Mouse (Mus musculus) embryonic facial prominence, embryonic 14.5 days (tissue): Measurements from ENCODE around the gene Plod3. TPM values are rescaled to one million over a fixed set of nuclear protein-coding genes. Genes with fewer than 3 reads are reported as not detected.
A peak's percentile ranks its signal among the peaks of the same experiment; 100 is the strongest.

Experiments
- ATAC-seq: fragments of 200-750 bp; cut with Nextera tagmentation; 2 replicates; pipeline ENCODE4 v1.8.0; 2017; ENCODE audit warnings: low read depth, moderate number of reproducible peaks, moderate TSS enrichment
- DNase-seq: peaks from one replicate; pipeline ENCODE4 v3.0.0-alpha.2; 2015; ENCODE audit warnings: low spot score
- H3K27ac ChIP-seq: fragments of 300-500 bp; sonication (generic); replicated peaks from 2 replicates; pipeline ENCODE4 v1.5.1; 2014; ENCODE audit warnings: low read depth, mild to moderate bottlenecking, low read length, moderate library complexity
- H3K27me3 ChIP-seq: fragments of 300-500 bp; sonication (generic); replicated peaks from 2 replicates; pipeline ENCODE4 v1.6.1; 2014; ENCODE audit warnings: low read length; ENCODE audit not compliant: control insufficient read depth, insufficient read depth
- H3K36me3 ChIP-seq: fragments of 300-500 bp; sonication (generic); 2 replicates; pipeline ENCODE4 v1.6.1; 2014; ENCODE audit warnings: low read length, mixed read lengths; ENCODE audit not compliant: control insufficient read depth, insufficient read depth
- H3K4me1 ChIP-seq: fragments of 300-500 bp; sonication (generic); 2 replicates; pipeline ENCODE4 v1.6.1; 2014; ENCODE audit warnings: antibody characterized with exemption, low read length; ENCODE audit not compliant: control insufficient read depth, insufficient read depth
- H3K4me2 ChIP-seq: fragments of 300-500 bp; sonication (generic); 2 replicates; pipeline ENCODE4 v1.6.1; 2014; ENCODE audit warnings: low read depth, mild to moderate bottlenecking, low read length, moderate library complexity, mixed read lengths
- H3K4me3 ChIP-seq: fragments of 300-500 bp; sonication (generic); 2 replicates; pipeline ENCODE4 v1.5.1; 2014; ENCODE audit warnings: low read depth, mild to moderate bottlenecking, low read length
- H3K9ac ChIP-seq: fragments of 300-500 bp; sonication (generic); 2 replicates; pipeline ENCODE4 v1.6.1; 2014; ENCODE audit warnings: low read depth, mild to moderate bottlenecking, low read length, moderate library complexity, mixed read lengths
- H3K9me3 ChIP-seq: fragments of 300-500 bp; sonication (generic); 2 replicates; pipeline ENCODE4 v1.6.1; 2016; ENCODE audit warnings: low read length; ENCODE audit not compliant: control insufficient read depth
- WGBS: fragments of 180-500 bp; shearing (Covaris S2); extraction: QIAGEN DNeasy Blood & Tissue Kit; methylation state at CpG from one replicate; pipeline ENCODE4 v1.1.7; 2014; 5-methylcytosine and 5-hydroxymethylcytosine counted together
- polyA plus RNA-seq: library from polyadenylated mRNA; unstranded; fragments of >200 nt; fragmentation: Nextera tagmentation; extraction: Ambion mirVana; gene quantifications from 2 replicates; pipeline ENCODE4 v1.2.1, GENCODE M21; 2014

Plod3 gene
- polyA plus RNA-seq, 1 experiment from 2014 or later, result 51.1 TPM

DNA sequence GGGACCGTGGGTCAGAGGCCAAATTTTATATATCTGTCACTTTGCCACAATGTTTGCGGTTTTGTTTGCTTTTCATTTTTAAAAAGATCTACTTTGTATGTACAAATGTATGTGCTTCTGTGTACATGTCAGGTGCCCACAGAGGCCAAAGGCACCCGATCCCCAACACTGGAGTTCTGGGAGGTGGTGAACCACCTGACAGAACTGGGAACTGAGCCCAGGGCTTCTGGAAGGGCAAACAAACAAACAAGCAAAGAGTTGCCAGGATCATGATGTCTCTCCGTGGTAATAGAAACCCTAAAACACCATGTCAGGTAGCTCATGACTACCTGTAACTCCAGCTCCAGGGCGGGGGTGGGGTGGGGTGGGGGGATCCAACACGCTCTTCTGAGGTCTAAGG lies 26.8 kb upstream of the Plod3 start:
- Histone ChIP-seq H3K36me3 (peaks cover 21% of the 10 kb centered on the region), H3K9ac (no peak overlapping the region), H3K4me2 (no peak overlapping the region), H3K27me3 (no peaks in the 10 kb centered on the region), H3K4me1 (peaks cover 4% of the 10 kb centered on the region; the same call in 1 of the 2 replicates), H3K27ac (no peak overlapping the region), H3K4me3 (no peak overlapping the region), H3K9me3 (no peaks in the 10 kb centered on the region)
- DNase-seq, result no peak
- 92% methylated on average over 6 of the region's 6 CpGs for WGBS
- no peak for ATAC-seq

DNA sequence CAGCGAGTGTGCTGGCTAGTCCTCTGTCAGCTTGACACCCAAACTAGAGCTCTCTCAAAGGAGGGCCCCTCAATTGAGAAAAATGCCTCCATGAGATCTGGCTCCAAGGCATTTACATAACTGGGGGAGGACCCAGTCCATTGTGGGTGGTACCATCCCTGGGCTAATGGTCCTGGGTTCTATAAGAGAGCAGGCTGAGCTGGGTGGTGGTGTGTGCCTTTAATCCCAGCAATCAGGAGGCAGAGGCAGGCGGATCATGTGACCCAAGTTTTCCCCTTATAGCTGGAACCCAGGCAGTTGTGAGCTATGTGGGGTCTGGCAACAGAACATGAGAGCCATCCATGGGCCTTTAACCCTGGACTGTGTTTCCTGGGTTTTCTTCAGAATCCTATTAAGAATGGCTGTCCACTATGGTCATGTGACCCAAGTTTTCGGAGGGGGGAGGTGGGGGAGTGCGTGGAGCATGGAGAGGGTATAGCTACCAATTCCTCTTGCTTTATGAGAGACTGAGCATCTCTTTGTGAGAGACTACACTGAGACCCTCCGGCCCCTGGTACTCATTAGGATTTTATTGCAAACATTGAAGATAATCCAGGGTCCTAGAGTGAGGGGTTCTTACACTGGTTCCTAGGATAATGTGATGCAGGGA lies 25.4 kb upstream of the Plod3 start:
- ATAC-seq (peak; percentile 15; the same call in 1 of the 2 replicates), DNase-seq (no peak)
- 24% methylated on average over 5 of the region's 5 CpGs for WGBS
- Histone ChIP-seq H3K4me2 (peak overlapping the region; percentile 71), H3K4me3 (peak overlapping the region; percentile 60), H3K9ac (peak overlapping the region; percentile 73), H3K9me3 (no peaks in the 10 kb centered on the region), H3K4me1 (peaks cover 4% of the 10 kb centered on the region; the same call in 1 of the 2 replicates), H3K36me3 (peaks cover 32% of the 10 kb centered on the region), H3K27me3 (no peaks in the 10 kb centered on the region), H3K27ac (peak overlapping the region; percentile 76)

DNA sequence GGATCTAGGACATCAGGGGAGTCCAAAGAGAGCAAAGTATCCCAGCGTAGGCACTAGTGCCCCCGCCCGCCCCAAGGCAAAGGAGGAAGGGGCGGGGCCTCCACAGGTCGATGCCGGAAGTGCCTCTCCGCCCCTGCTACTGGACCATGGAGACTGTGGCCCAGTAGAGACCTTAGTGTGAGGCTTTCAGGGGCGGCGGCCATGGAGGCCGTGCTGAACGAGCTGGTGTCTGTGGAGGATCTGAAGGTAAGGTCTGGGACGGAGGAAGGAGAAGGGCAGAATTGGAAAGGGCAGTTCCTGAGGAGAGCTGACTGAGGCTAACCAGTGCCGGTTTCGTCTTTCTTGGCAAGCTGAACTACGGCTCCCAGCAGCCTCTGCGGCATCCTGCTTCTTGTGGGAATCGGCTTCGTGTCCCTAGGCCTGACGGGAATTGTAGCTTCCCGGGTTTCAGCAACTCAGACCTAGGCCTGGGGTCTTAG lies 24.8 kb upstream of the Plod3 start:
- Histone ChIP-seq H3K4me3 (peak overlapping the region; percentile 60), H3K27ac (peak overlapping the region; percentile 76), H3K9ac (peak overlapping the region; percentile 73), H3K4me1 (peaks cover 4% of the 10 kb centered on the region; the same call in 1 of the 2 replicates), H3K4me2 (peak overlapping the region; percentile 71), H3K36me3 (peaks cover 35% of the 10 kb centered on the region), H3K9me3 (no peaks in the 10 kb centered on the region), H3K27me3 (no peaks in the 10 kb centered on the region)
- 0% methylated on average over 20 of the region's 20 CpGs for WGBS
- ATAC-seq, result peak; percentile 95
- peak; percentile 97 for DNase-seq

DNA sequence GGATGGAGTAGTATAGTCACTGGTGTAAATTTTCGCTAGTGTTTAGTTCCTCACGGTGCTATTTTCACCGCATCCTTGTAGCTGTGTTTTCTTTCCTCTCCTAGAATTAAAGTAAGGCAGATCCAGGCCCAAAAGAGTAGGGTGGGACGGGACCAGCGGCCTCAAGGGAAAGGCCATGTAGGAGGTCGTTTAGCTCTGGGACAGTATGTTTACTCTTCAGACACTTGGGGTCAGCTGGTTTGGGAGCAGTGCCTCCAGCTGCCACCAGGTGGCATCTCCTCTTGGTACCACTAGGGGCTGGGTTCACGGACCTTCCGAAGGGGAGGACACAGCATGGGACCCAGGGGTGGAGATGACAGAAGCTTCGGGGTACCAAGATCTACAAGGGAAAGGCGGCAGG lies 24.3 kb upstream of the Plod3 start:
- Histone ChIP-seq H3K4me3 (peak overlapping the region; percentile 60), H3K27me3 (no peaks in the 10 kb centered on the region), H3K4me1 (peaks cover 4% of the 10 kb centered on the region; the same call in 1 of the 2 replicates), H3K9ac (peak overlapping the region; percentile 73), H3K9me3 (no peaks in the 10 kb centered on the region), H3K4me2 (peak overlapping the region; percentile 71), H3K36me3 (peaks cover 35% of the 10 kb centered on the region), H3K27ac (peak overlapping the region; percentile 76)
- ATAC-seq (peak; percentile 79), DNase-seq (peak; percentile 81)
- WGBS, result 5% methylated on average over 10 of the region's 10 CpGs

DNA sequence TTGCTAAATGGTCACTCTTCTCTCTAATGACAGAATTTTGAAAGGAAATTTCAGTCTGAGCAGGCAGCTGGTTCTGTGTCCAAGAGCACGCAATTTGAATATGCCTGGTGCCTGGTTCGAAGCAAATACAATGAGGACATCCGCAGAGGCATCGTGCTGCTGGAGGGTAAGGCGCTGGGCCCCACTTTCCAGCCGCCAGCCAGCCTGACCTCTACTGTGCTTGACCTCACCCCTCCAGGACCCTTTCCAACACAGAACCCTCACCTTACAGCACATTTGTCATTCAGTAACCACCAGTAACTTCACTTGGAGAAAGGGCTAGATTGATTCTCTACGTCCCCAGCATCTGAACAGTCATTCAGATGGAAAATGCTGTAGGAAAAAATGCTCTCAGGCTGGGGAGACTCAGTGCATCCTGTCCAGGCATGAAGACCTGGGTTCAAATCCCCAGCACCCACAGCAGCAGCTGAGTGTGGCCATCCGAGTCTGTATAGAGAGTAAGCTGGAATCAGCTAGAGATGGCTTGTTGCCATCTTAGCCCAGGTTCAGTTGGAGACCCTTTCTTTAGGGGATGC lies 23.8 kb upstream of the Plod3 start:
- ATAC-seq (no peak), DNase-seq (no peak)
- H3K36me3 ChIP-seq, result peaks cover 35% of the 10 kb centered on the region
- H3K4me2 ChIP-seq, result peak overlapping the region; percentile 71
- H3K4me1 ChIP-seq, result peaks cover 4% of the 10 kb centered on the region; the same call in 1 of the 2 replicates
- 80% methylated on average over 8 of the region's 8 CpGs for WGBS
- H3K27ac ChIP-seq, result no peak overlapping the region
- H3K9me3 ChIP-seq, result no peaks in the 10 kb centered on the region
- peak overlapping the region; percentile 60 for H3K4me3 ChIP-seq
- peak overlapping the region; percentile 73 for H3K9ac ChIP-seq
- no peaks in the 10 kb centered on the region for H3K27me3 ChIP-seq

DNA sequence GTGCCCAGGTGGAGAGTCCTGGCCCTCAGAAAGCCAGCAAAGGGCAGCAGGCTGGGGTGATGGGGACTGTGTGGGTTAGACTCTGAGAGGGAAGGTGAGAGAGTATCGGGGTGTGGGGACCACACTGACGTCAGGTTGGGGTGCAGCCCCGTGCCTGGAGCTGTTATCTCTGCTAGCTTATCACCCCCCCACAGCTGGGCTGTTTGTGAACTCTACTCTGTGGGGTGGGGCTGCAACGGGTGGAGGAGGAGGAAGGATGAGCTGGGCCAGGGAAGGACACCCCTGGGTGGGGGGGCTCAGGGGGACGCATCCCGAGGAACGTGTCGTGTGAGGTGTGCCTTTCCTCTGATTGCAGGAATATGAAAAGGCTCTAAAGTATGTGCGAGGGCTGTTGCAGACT lies 21.6 kb upstream of the Plod3 start:
- ATAC-seq (no peak), DNase-seq (no peak)
- Histone ChIP-seq H3K27ac (no peak overlapping the region), H3K4me3 (no peak overlapping the region), H3K36me3 (peaks cover 35% of the 10 kb centered on the region), H3K4me1 (peaks cover 4% of the 10 kb centered on the region; the same call in 1 of the 2 replicates), H3K4me2 (no peak overlapping the region), H3K9ac (no peak overlapping the region), H3K9me3 (no peaks in the 10 kb centered on the region), H3K27me3 (no peaks in the 10 kb centered on the region)
- WGBS, result 91% methylated on average over 9 of the region's 9 CpGs

DNA sequence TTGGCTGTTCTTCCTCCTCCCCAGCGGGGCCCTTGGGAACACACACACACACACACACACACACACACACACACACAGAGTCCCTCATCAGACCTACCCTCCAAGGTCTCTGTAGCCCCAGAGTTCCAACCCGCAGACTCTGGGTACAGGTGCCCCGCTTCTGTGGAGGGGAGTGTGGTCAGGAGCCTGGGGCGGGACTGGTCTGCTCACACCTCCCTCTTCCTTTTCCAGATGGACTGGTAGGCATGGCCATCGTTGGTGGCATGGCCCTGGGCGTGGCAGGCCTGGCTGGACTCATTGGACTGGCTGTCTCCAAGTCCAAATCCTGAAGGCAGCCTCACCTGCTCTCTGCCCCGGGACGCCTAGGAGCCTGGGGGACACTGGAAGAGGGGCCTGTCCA lies 21.1 kb upstream of the Plod3 start:
- H3K4me3 ChIP-seq, result no peak overlapping the region
- peaks cover 4% of the 10 kb centered on the region; the same call in 1 of the 2 replicates for H3K4me1 ChIP-seq
- H3K9me3 ChIP-seq, result no peaks in the 10 kb centered on the region
- ATAC-seq (no peak), DNase-seq (no peak)
- no peak overlapping the region for H3K4me2 ChIP-seq
- no peak overlapping the region for H3K9ac ChIP-seq
- H3K36me3 ChIP-seq, result peaks cover 35% of the 10 kb centered on the region
- no peak overlapping the region for H3K27ac ChIP-seq
- 92% methylated on average over 8 of the region's 8 CpGs for WGBS
- H3K27me3 ChIP-seq, result no peaks in the 10 kb centered on the region

DNA sequence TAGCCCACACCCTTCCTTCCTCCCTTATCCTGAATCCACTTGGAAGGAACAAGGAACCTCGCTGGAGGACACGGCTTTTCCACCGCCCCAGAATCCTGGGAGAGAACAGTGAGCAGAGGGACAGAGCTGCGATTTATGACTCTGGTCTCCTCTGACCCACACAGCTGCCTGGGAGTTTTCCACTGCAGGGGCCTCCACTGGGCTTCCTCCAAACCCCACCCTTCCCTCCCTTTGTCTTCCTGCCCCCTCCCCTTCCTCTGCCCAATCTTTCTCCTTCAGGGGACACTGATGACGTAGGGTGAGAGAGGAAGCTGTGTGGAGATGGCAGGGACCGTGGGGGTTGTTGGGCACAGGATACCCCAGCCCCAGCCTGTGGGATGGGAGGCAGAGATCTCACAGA lies 20.5 kb upstream of the Plod3 start, which contains the start of gene Cldn15:
Gene Cldn15, plus strand, starts transcription at position 286 of the 400 bp plus-strand sequence.
- ATAC-seq, result no peak
- Histone ChIP-seq H3K27me3 (no peaks in the 10 kb centered on the region), H3K9ac (no peak within 1 kb of the TSS), H3K36me3 (peaks cover 35% of the 10 kb centered on the region), H3K9me3 (no peaks in the 10 kb centered on the region), H3K27ac (0 out of 2 replicates have a peak within 1 kb of the TSS, but pooled peaks have one; percentile 52), H3K4me3 (no peak within 1 kb of the TSS), H3K4me1 (peaks cover 4% of the 10 kb centered on the region; the same call in 1 of the 2 replicates), H3K4me2 (no peak within 1 kb of the TSS)
- WGBS, result 76% methylated on average over 6 of the region's 6 CpGs
- no peak for DNase-seq
